In the genomic region with DNA sequence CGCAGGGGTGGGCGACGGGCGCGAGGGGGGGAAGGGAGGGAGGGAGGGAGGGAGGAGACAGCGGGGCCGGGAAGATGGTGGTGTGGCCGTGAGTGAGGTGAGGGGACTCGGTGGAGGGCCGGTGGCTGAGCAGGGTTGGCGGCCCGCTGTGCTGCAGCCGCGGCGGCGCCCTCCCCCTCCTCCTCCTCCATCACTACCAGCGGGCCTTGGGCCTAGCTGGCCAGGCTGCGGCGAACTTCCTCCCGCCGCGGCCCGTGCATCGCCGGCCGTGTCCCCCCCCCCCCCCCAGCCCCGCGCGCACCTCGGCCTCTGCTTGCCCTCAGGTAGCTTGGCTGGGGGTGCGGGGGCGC, we compare ENCODE assay signal across 8 mouse cellular contexts. TPM values are rescaled to one million over a fixed set of nuclear protein-coding genes. Genes with fewer than 3 reads are reported as not detected.
DNase-seq lines count a peak whose midpoint lies in the region; ATAC-seq and TF ChIP-seq lines count a peak whose summit lies in the region.

No protein-coding gene starts in this region.

- WGBS in forebrain, embryonic 16.5 days = 0% methylated on average over 1 of the region's 32 CpGs
- WGBS in intestine, embryonic 16.5 days = 0% methylated on average over 3 of the region's 32 CpGs
- 0% methylated on average over 5 of the region's 32 CpGs for WGBS in lung, embryonic 15.5 days

- peaks cover 0 to 10% of the 10 kb centered on the region in 2 experiments; a peak in 2 of 4 replicates for H3K4me1 ChIP-seq in MEL (ENCODE audit: control insufficient read depth in 1 of 2, insufficient read depth in 2 of 2, low read length in 2 of 2)
- H3K4me1 ChIP-seq in forebrain, embryonic 16.5 days (replicated peaks; ENCODE audit: control insufficient read depth, insufficient read depth, low read length) = peaks cover 50% of the 10 kb centered on the region
- peaks cover 43% of the 10 kb centered on the region for H3K4me1 ChIP-seq in intestine, embryonic 16.5 days (ENCODE audit: control insufficient read depth, insufficient read depth, low read length)
- H3K4me1 ChIP-seq in lung, embryonic 15.5 days = peaks cover 47% of the 10 kb centered on the region

- no peak for TF ChIP-seq RAD21 in MEL (IDR thresholded peaks at IDR 0.05; ENCODE audit: low read depth, low read length)

- DNase-seq in frontal cortex, postnatal 10 days (ENCODE audit: low spot score in 2 of 2) = no peak
- DNase-seq in MEL (ENCODE audit: low read depth, low spot score) = no peak
- peak; percentile 59 for DNase-seq in right cerebral cortex, postnatal 14 days
- no peak for DNase-seq in thymus, postnatal 10 days (ENCODE audit: low spot score in 2 of 2)

- H3K9me3 ChIP-seq in MEL (replicated peaks; ENCODE audit: insufficient read depth, low read length) = no peaks in the 10 kb centered on the region
- H3K9me3 ChIP-seq in forebrain, embryonic 16.5 days (ENCODE audit: control insufficient read depth, low read length) = no peaks in the 10 kb centered on the region
- H3K9me3 ChIP-seq in intestine, embryonic 16.5 days (ENCODE audit: control insufficient read depth, low read length) = no peaks in the 10 kb centered on the region
- no peaks in the 10 kb centered on the region for H3K9me3 ChIP-seq in lung, embryonic 15.5 days

- ATAC-seq in frontal cortex, adult (ENCODE audit: low TSS enrichment) = peak; percentile 42
- peak; percentile 51 for ATAC-seq in forebrain, embryonic 16.5 days
- peak; percentile 57 for ATAC-seq in intestine, embryonic 16.5 days
- ATAC-seq in lung, embryonic 15.5 days (ENCODE audit: borderline replicate concordance, extremely low read depth, low FRiP score, low TSS enrichment) = peak; percentile 28

- no peak for TF ChIP-seq EP300 in MEL (IDR thresholded peaks at IDR 0.05; ENCODE audit: low read depth in 1 of 2, low read length in 2 of 2)

- peak overlapping the region; percentile 76 for H3K4me2 ChIP-seq in forebrain, embryonic 16.5 days (ENCODE audit: low read length)
- H3K4me2 ChIP-seq in intestine, embryonic 16.5 days (ENCODE audit: low read depth, low read length) = peak overlapping the region; percentile 95
- peak overlapping the region; percentile 86 for H3K4me2 ChIP-seq in lung, embryonic 15.5 days

- H3K27me3 ChIP-seq in MEL (ENCODE audit: control insufficient read depth in 1 of 2, insufficient read depth in 2 of 2, low read length in 2 of 2) = no peaks in the 10 kb centered on the region
- H3K27me3 ChIP-seq in forebrain, embryonic 16.5 days (replicated peaks; ENCODE audit: control insufficient read depth, insufficient read depth, low read length) = no peaks in the 10 kb centered on the region
- no peaks in the 10 kb centered on the region for H3K27me3 ChIP-seq in intestine, embryonic 16.5 days (replicated peaks; ENCODE audit: control insufficient read depth, insufficient read depth, low read length)
- H3K27me3 ChIP-seq in lung, embryonic 15.5 days = no peaks in the 10 kb centered on the region

- no peak for TF ChIP-seq POLR2A in MEL (IDR thresholded peaks at IDR 0.05; ENCODE audit: control insufficient read depth in 1 of 2, insufficient read depth in 1 of 2, low read depth in 1 of 2, low read length in 2 of 2, poor library complexity in 1 of 2)

- peak overlapping the region; percentile 74 to 87 for H3K4me3 ChIP-seq in MEL (ENCODE audit: control insufficient read depth in 1 of 2, insufficient read depth in 1 of 2, low read depth in 2 of 2, low read length in 2 of 2)
- H3K4me3 ChIP-seq in forebrain, embryonic 16.5 days (replicated peaks; ENCODE audit: low read length) = peak overlapping the region; percentile 85
- H3K4me3 ChIP-seq in intestine, embryonic 16.5 days (ENCODE audit: low read length) = peak overlapping the region; percentile 87
- peak overlapping the region; percentile 71 for H3K4me3 ChIP-seq in lung, embryonic 15.5 days

- TF ChIP-seq CTCF in MEL (IDR thresholded peaks at IDR 0.05 in 2 of 3, conservative IDR thresholded peaks at IDR 0.05 in 1 of 3; ENCODE audit: control insufficient read depth in 1 of 3, insufficient read depth in 1 of 3, low read depth in 2 of 3, low read length in 3 of 3, poor library complexity in 1 of 3, severe bottlenecking in 1 of 3) = no peak

- peak overlapping the region; percentile 97 for H3K9ac ChIP-seq in MEL (ENCODE audit: control insufficient read depth, low read depth, low read length, poor library complexity, severe bottlenecking)
- H3K9ac ChIP-seq in forebrain, embryonic 16.5 days (replicated peaks; ENCODE audit: low read depth, low read length) = peak overlapping the region; percentile 92
- peak overlapping the region; percentile 98 for H3K9ac ChIP-seq in intestine, embryonic 16.5 days (ENCODE audit: low read depth, low read length)
- H3K9ac ChIP-seq in lung, embryonic 15.5 days = peak overlapping the region; percentile 90

- peaks cover 9% of the 10 kb centered on the region for H3K79me2 ChIP-seq in MEL (ENCODE audit: control insufficient read depth, insufficient read depth, low read length, poor library complexity)

- H3K36me3 ChIP-seq in MEL (ENCODE audit: control insufficient read depth in 1 of 2, insufficient read depth in 2 of 2, low read length in 2 of 2) = peaks cover 0 to 16% of the 10 kb centered on the region in 2 experiments; a peak in 3 of 4 replicates
- no peaks in the 10 kb centered on the region; the same call in 1 of the 2 replicates for H3K36me3 ChIP-seq in forebrain, embryonic 16.5 days (ENCODE audit: control insufficient read depth, insufficient read depth)
- 0 out of 2 replicates have a peak, but pooled peaks cover 3% of the 10 kb centered on the region for H3K36me3 ChIP-seq in intestine, embryonic 16.5 days (ENCODE audit: control insufficient read depth, insufficient read depth, low read length)
- H3K36me3 ChIP-seq in lung, embryonic 15.5 days = peaks cover 29% of the 10 kb centered on the region

- H3K27ac ChIP-seq in MEL (ENCODE audit: control insufficient read depth, low read depth, low read length) = peak overlapping the region; percentile 73
- H3K27ac ChIP-seq in forebrain, embryonic 16.5 days (ENCODE audit: low read length) = peak overlapping the region; percentile 97
- H3K27ac ChIP-seq in intestine, embryonic 16.5 days (ENCODE audit: low read length) = peak overlapping the region; percentile 99
- peak overlapping the region; percentile 98 for H3K27ac ChIP-seq in lung, embryonic 15.5 days

TF ChIP-seq in MEL, 35 proteins besides CTCF, POLR2A, EP300 and RAD21:
- no peak for TF ChIP-seq BHLHE40 (IDR thresholded peaks at IDR 0.05; ENCODE audit: borderline replicate concordance, low read depth, low read length)
- TF ChIP-seq CHD2 (IDR thresholded peaks at IDR 0.05; ENCODE audit: low read length) = no peak
- no peak for TF ChIP-seq RCOR1 (IDR thresholded peaks at IDR 0.05; ENCODE audit: low read depth, low read length)
- no peak for TF ChIP-seq HCFC1 (IDR thresholded peaks at IDR 0.05; ENCODE audit: low read depth, low read length)
- no peak for TF ChIP-seq POLR2AphosphoS5 (IDR thresholded peaks at IDR 0.05; ENCODE audit: borderline replicate concordance, low read depth, low read length)
- TF ChIP-seq MAX (IDR thresholded peaks at IDR 0.05; ENCODE audit: low read length) = no peak
- no peak for TF ChIP-seq NRF1 (IDR thresholded peaks at IDR 0.05; ENCODE audit: insufficient read depth, low read depth, low read length, poor library complexity, severe bottlenecking)
- TF ChIP-seq SMC3 (IDR thresholded peaks at IDR 0.05; ENCODE audit: low read depth, low read length) = no peak

RNA-seq across cellular contexts. Expression of a gene that starts 2.4 kb away (rescaled TPM):
- 10.0 and 13.3 TPM in 2 replicates for total RNA-seq in MEL (2012; rRNA removed)
- polyA plus RNA-seq in MEL (2012; ENCODE audit: insufficient read depth in 1 of 2, insufficient read length in 2 of 2, low read depth in 1 of 2, low replicate concordance in 2 of 2, missing spikeins in 1 of 2) = 10 to 100 TPM in 1 of 2 experiments, 1 to 10 TPM in 1; 6.3 to 59.3 TPM
- polyA plus RNA-seq in forebrain, embryonic 16.5 days (2015; fragmentation: Nextera tagmentation; extraction: Ambion mirVana) = 52.4 and 53.1 TPM in 2 replicates
- polyA plus RNA-seq in intestine, embryonic 16.5 days (2015; fragmentation: Nextera tagmentation; extraction: Ambion mirVana) = 33.1 and 37.1 TPM in 2 replicates
- 61.0 and 61.7 TPM in 2 replicates for polyA plus RNA-seq in lung, embryonic 15.5 days (2015; fragmentation: Nextera tagmentation; extraction: Ambion mirVana)

RNA-seq across cellular contexts. Expression of a gene that starts 59.5 kb away (rescaled TPM):
- total RNA-seq in MEL (2012; rRNA removed) = not detected in 2 replicates
- polyA plus RNA-seq in MEL (2012; ENCODE audit: insufficient read depth in 1 of 2, insufficient read length in 2 of 2, low read depth in 1 of 2, low replicate concordance in 2 of 2, missing spikeins in 1 of 2) = not detected
- 0.67 and 1.4 TPM in 2 replicates for polyA plus RNA-seq in forebrain, embryonic 16.5 days (2015; fragmentation: Nextera tagmentation; extraction: Ambion mirVana)
- 11.7 and 12.4 TPM in 2 replicates for polyA plus RNA-seq in intestine, embryonic 16.5 days (2015; fragmentation: Nextera tagmentation; extraction: Ambion mirVana)
- 19.9 and 20.2 TPM in 2 replicates for polyA plus RNA-seq in lung, embryonic 15.5 days (2015; fragmentation: Nextera tagmentation; extraction: Ambion mirVana)
